Mouse (Mus musculus): ENCODE data around the gene Man1b1.

- TF ChIP-seq CTCF (IDR thresholded peaks at IDR 0.05; ENCODE audit: insufficient read depth, low read length), result no peak
- TF ChIP-seq POLR2A (IDR thresholded peaks at IDR 0.05; ENCODE audit: borderline replicate concordance, extremely low read depth, low read depth, low read length), result no peak
Measured at GRCm38 (mm10) chr2:25290816-25291130, 41.4 kb upstream of the Man1b1 start.

Data from lung, adult 2 months (tissue).